Mouse (Mus musculus): ENCODE data around the gene Cmas.

Gene Cmas

DNA sequence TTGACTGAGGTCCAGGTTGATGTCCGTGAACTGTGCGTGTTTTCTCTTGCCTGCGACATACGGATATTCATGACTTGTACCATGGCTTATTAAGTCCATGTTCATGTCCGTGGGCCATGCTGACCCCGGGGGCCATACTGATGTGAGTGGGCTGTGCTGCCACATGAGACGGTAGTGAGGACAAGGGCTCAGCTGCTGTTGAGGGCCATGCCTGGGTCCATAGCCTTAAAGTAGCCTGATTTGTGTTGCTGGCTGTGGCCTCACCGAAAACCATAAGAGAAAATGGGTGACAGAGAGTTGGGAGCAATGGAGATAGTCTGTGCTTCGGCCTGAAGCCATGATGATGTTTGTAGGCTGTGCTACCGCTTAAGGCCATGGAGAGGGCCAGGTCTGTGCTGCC, 61.8 kb downstream of the Cmas start:
- DNase-seq (ENCODE audit: low read depth, low spot score), result no peak
- H3K36me3 ChIP-seq (ENCODE audit: control insufficient read depth, insufficient read depth, low read length, poor library complexity, severe bottlenecking), result no peaks in the 10 kb centered on the region

DNA sequence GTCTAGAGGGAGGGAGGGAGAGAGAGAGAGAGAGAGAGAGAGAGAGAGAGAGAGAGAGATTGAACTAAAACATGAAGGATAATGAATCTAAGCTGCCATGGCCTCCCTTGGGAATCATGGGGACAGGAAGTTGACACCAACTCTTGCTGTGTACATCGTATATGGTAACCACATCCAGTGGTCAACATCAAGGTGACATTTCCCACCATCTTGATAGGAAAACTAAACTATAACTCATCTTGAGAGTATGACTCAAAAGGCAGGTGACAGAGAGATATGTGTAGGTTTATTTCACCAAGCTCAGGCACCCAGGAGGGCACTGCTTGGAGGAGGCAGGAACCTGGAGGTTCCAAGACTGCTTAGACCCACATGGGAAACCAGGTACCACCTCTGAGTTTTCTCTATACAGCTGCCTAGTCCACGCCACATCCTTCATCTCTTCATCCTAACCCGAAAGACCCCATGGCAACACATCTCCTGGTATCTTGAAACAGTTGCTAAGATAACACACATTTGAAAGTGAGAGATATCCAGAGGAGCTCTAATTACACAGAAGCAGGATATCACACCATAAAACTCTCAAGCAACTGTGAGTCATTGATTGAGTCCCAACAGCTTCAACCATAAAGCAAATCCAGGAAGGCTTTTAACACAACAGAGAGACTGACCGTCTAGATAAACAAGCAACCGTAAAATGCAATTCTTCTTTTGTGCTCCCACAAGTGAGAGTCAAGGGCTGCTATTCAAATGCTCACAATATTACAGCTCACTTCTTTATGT, 66.7 kb downstream of the Cmas start:
- DNase-seq (ENCODE audit: low read depth, low spot score), result no peak
- no peaks in the 10 kb centered on the region for H3K36me3 ChIP-seq (ENCODE audit: control insufficient read depth, insufficient read depth, low read length, poor library complexity, severe bottlenecking)
- no peaks in the 10 kb centered on the region for H3K27me3 ChIP-seq (ENCODE audit: control insufficient read depth, insufficient read depth, low read length, poor library complexity, severe bottlenecking)

More for the DNA sequence above, 61.8 kb downstream of the Cmas start:
- H3K27me3 ChIP-seq (ENCODE audit: control insufficient read depth, insufficient read depth, low read length, poor library complexity, severe bottlenecking), result no peaks in the 10 kb centered on the region
